Mouse (Mus musculus): ENCODE measurements around the gene Polk.

DNA sequence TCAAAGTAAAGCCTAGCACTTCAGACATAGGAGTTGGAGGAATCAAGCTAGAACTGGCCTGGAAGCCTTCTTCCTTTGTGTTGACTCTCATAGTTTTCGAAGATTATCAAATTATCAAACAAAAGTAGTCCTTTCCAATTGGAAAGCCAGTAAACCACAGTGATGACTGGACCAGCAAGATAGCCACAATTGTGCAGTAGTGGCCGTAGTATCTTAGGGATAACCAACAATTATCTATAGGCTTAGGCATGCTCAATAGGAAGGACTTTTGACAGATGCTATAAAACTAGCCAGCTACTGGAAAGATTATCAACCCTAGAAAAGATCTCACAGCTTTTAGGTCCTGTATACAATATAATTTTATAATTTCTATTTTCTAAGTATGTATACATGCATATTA, 41.8 kb upstream of the Polk start:
- no peak for TF ChIP-seq POLR2A (IDR thresholded peaks at IDR 0.05; ENCODE audit: low read depth, low read length)
- no peak for TF ChIP-seq CTCF (IDR thresholded peaks at IDR 0.05; ENCODE audit: extremely low read depth, insufficient read length, insufficient replicate concordance, low read depth, low read length)

All from small intestine, adult 2 months (tissue).